Mouse (Mus musculus) spleen, adult 2 months (tissue): ENCODE results near the gene Lrrc8a. TPM values are rescaled to one million over a fixed set of nuclear protein-coding genes. Genes with fewer than 3 reads are reported as not detected.

Experiments used
- DNase-seq, 2 experiments: peaks; one replicate each; pipeline versions ENCODE4 v3.0.0 to v3.0.0-alpha.2; 2012 to 2021; ENCODE audit warnings: low spot score in 2 of 2, low read depth in 1 of 2
- H3K27ac ChIP-seq: fragments of 200-500 bp; 2 replicates; pipeline ENCODE4 v1.5.1; 2012; ENCODE audit warnings: low read length, inconsistent platforms; ENCODE audit not compliant: insufficient read depth
- H3K27me3 ChIP-seq: fragments of 200-500 bp; 2 replicates; pipeline ENCODE4 v1.6.1; 2012; ENCODE audit warnings: mild to moderate bottlenecking, moderate library complexity, low read length, inconsistent platforms; ENCODE audit not compliant: control insufficient read depth, insufficient read depth
- H3K36me3 ChIP-seq: fragments of 200-500 bp; 2 replicates; pipeline ENCODE4 v1.6.1; 2012; ENCODE audit warnings: mild to moderate bottlenecking, low read length, inconsistent platforms; ENCODE audit not compliant: control insufficient read depth, insufficient read depth
- H3K4me1 ChIP-seq: fragments of 200-500 bp; 2 replicates; pipeline ENCODE4 v1.6.1; 2011; ENCODE audit warnings: inconsistent platforms; ENCODE audit not compliant: control insufficient read depth, insufficient read depth, insufficient read length
- H3K4me3 ChIP-seq: fragments of 200-500 bp; 2 replicates; pipeline ENCODE4 v1.5.1; 2011; ENCODE audit warnings: mild to moderate bottlenecking, inconsistent platforms; ENCODE audit not compliant: insufficient read depth, insufficient read length; ENCODE audit errors: extremely low read depth
- CTCF ChIP-seq: fragments of 200-500 bp; IDR thresholded peaks from 2 replicates; pipeline ENCODE4 v1.5.1; 2011; ENCODE audit warnings: mild to moderate bottlenecking, inconsistent platforms; ENCODE audit not compliant: insufficient read depth, insufficient read length, insufficient replicate concordance; ENCODE audit errors: extremely low read depth
- POLR2A ChIP-seq: fragments of 200-500 bp; IDR thresholded peaks from 2 replicates; pipeline ENCODE4 v1.6.1; 2011; ENCODE audit warnings: low read depth, low read length, inconsistent platforms
- WGBS: fragments of 180-500 bp; shearing (Covaris S2); methylation state at CpG from one replicate; pipeline ENCODE4 v1.1.7; 2018; 5-methylcytosine and 5-hydroxymethylcytosine counted together
- polyA plus RNA-seq: library from polyadenylated mRNA; depleted of rRNA; stranded (reverse); fragments of >200 nt; gene quantifications from 2 replicates; pipeline ENCODE4 v1.2.3, GENCODE M21; 2012; rRNA removed

Gene Lrrc8a
- polyA plus RNA-seq, 1 experiment, result 22.1 TPM

GRCm38 (mm10) chr2:30306087-30306486, 68.6 kb downstream of the Lrrc8a start:
- Histone ChIP-seq H3K27me3 (no peaks in the 10 kb centered on the region), H3K4me1 (no peaks in the 10 kb centered on the region), H3K27ac (no peak overlapping the region), H3K36me3 (peaks cover 45% of the 10 kb centered on the region), H3K4me3 (no peak overlapping the region)
- no peak for TF ChIP-seq CTCF
- TF ChIP-seq POLR2A, result no peak
- DNase-seq, result no peak
- WGBS, result 84% methylated on average over 7 of the region's 7 CpGs

GRCm38 (mm10) chr2:30309351-30309750, 71.8 kb downstream of the Lrrc8a start:
- DNase-seq, result no peak
- WGBS, result 75% methylated on average over 3 of the region's 3 CpGs
- Histone ChIP-seq H3K4me1 (no peaks in the 10 kb centered on the region), H3K27ac (no peak overlapping the region), H3K36me3 (peaks cover 46% of the 10 kb centered on the region), H3K4me3 (no peak overlapping the region), H3K27me3 (no peaks in the 10 kb centered on the region)
- TF ChIP-seq POLR2A (no peak), CTCF (no peak)

- no peaks in the 10 kb centered on the region for H3K27me3 ChIP-seq
- no peak for DNase-seq
- WGBS, result 92% methylated on average over 2 of the region's 2 CpGs
- no peak overlapping the region for H3K4me3 ChIP-seq
- H3K27ac ChIP-seq, result no peak overlapping the region
- TF ChIP-seq POLR2A, result no peak
- no peak for TF ChIP-seq CTCF
- peaks cover 41% of the 10 kb centered on the region for H3K36me3 ChIP-seq
- H3K4me1 ChIP-seq, result no peaks in the 10 kb centered on the region
Observed at GRCm38 (mm10) chr2:30311481-30311880, 74.0 kb downstream of the Lrrc8a start.

Other genes starting within 250 kb of the Lrrc8a start
- gene Wdr34, start 188.8 kb upstream of the Lrrc8a start, polyA plus RNA-seq, result 7.6 and 12.3 TPM in 2 replicates
- gene Set, start 180.3 kb upstream of the Lrrc8a start, polyA plus RNA-seq, result 42.2 and 55.0 TPM in 2 replicates
- gene Pkn3, start 160.0 kb upstream of the Lrrc8a start, polyA plus RNA-seq, result 4.6 and 4.9 TPM in 2 replicates
- 56.2 and 92.3 TPM in 2 replicates for gene Zdhhc12, start 144.1 kb upstream of the Lrrc8a start, polyA plus RNA-seq
- 59.0 and 78.3 TPM in 2 replicates for gene Zer1, start 113.1 kb upstream of the Lrrc8a start, polyA plus RNA-seq
- 48.5 and 50.9 TPM in 2 replicates for gene Tbc1d13, start 104.0 kb upstream of the Lrrc8a start, polyA plus RNA-seq
- gene Endog, start 66.2 kb upstream of the Lrrc8a start, polyA plus RNA-seq, result 19.4 and 33.0 TPM in 2 replicates
- 19.1 and 23.3 TPM in 2 replicates for gene Spout1, start 59.3 kb upstream of the Lrrc8a start, polyA plus RNA-seq
- gene Kyat1, start 31.9 kb upstream of the Lrrc8a start, polyA plus RNA-seq, result 9.7 and 11.5 TPM in 2 replicates
- 6.0 and 9.6 TPM in 2 replicates for gene Gm28035, start 2.9 kb downstream of the Lrrc8a start, polyA plus RNA-seq
- 18.1 and 24.1 TPM in 2 replicates for gene Phyhd1, start 28.5 kb downstream of the Lrrc8a start, polyA plus RNA-seq
- gene Gm28038, start 43.3 kb downstream of the Lrrc8a start, polyA plus RNA-seq, result not detected in 2 replicates
- 11.0 and 11.6 TPM in 2 replicates for gene Dolk, start 48.6 kb downstream of the Lrrc8a start, polyA plus RNA-seq
- gene Nup188, start 48.7 kb downstream of the Lrrc8a start, polyA plus RNA-seq, result 32.4 and 45.2 TPM in 2 replicates
- 92.3 and 114 TPM in 2 replicates for gene Sh3glb2, start 121.6 kb downstream of the Lrrc8a start, polyA plus RNA-seq
- 11.1 and 11.7 TPM in 2 replicates for gene Miga2, start 126.5 kb downstream of the Lrrc8a start, polyA plus RNA-seq
- 31.9 and 48.2 TPM in 2 replicates for gene Dolpp1, start 154.5 kb downstream of the Lrrc8a start, polyA plus RNA-seq
- gene Crat, start 178.1 kb downstream of the Lrrc8a start, polyA plus RNA-seq, result 53.9 and 55.2 TPM in 2 replicates
- gene Ptpa, start 178.3 kb downstream of the Lrrc8a start, polyA plus RNA-seq, result 136 and 152 TPM in 2 replicates
- 4.7 and 9.1 TPM in 2 replicates for gene Ier5l, start 236.5 kb downstream of the Lrrc8a start, polyA plus RNA-seq